Mouse (Mus musculus) G1E (cell line): ENCODE results near the gene Cpd. TPM values are rescaled to one million over a fixed set of nuclear protein-coding genes. Genes with fewer than 3 reads are reported as not detected.
A peak's percentile ranks its signal among the peaks of the same experiment; 100 is the strongest.

Source experiments
- ATAC-seq: 2 replicates; pipeline ENCODE4 v1.8.0; 2016; ENCODE audit warnings: mild to moderate bottlenecking; ENCODE audit not compliant: insufficient number of reproducible peaks, poor library complexity, low FRiP score, severe bottlenecking; ENCODE audit errors: extremely low read depth
- DNase-seq: peaks from one replicate; pipeline ENCODE4 v3.0.0; 2012; ENCODE audit warnings: low spot score
- H3K27me3 ChIP-seq: 2 replicates; pipeline ENCODE4 v1.6.1; 2012; ENCODE audit warnings: mild to moderate bottlenecking, low read length, inconsistent platforms; ENCODE audit not compliant: insufficient read depth
- H3K36me3 ChIP-seq: replicated peaks from 2 replicates; pipeline ENCODE3; 2012; ENCODE audit warnings: mild to moderate bottlenecking, inconsistent platforms
- H3K4me1 ChIP-seq: 2 replicates; pipeline ENCODE4 v1.6.1; 2012; ENCODE audit warnings: low read depth, low read length, inconsistent platforms, mixed read lengths; ENCODE audit not compliant: insufficient read depth
- H3K4me3 ChIP-seq: 2 replicates; pipeline ENCODE4 v1.5.1; 2012; ENCODE audit warnings: low read depth, mild to moderate bottlenecking, inconsistent platforms, low read length, moderate library complexity, mixed read lengths
- H3K9me3 ChIP-seq: replicated peaks from 2 replicates; pipeline ENCODE4 v1.6.1; 2012; ENCODE audit warnings: inconsistent platforms
- CTCF ChIP-seq: IDR thresholded peaks from 2 replicates; pipeline ENCODE4 v1.5.1; 2012; ENCODE audit warnings: low read depth, low read length, inconsistent platforms, mixed read lengths
- GATA1 ChIP-seq: IDR thresholded peaks from 2 replicates; pipeline ENCODE4 v1.6.1; 2012; ENCODE audit warnings: borderline replicate concordance, low read length, inconsistent platforms, mixed read lengths
- GATA2 ChIP-seq: IDR thresholded peaks from 2 replicates; pipeline ENCODE4 v1.6.1; 2012; ENCODE audit warnings: low read depth, low read length, inconsistent platforms, borderline replicate concordance
- POLR2AphosphoS5 ChIP-seq: IDR thresholded peaks from 2 replicates; pipeline ENCODE4 v1.6.1; 2012; ENCODE audit warnings: low read depth, low read length, inconsistent platforms; ENCODE audit not compliant: insufficient replicate concordance
- TAL1 ChIP-seq: conservative IDR thresholded peaks from 2 replicates; pipeline ENCODE4 v1.6.1; 2012; ENCODE audit warnings: low read depth, low read length, inconsistent platforms, mixed read lengths
- polyA plus RNA-seq: library from polyadenylated mRNA; stranded (reverse); fragments of >175 nt; gene quantifications from 2 replicates; pipeline ENCODE4 v1.2.3, GENCODE M21; 2012
- total RNA-seq, 2 experiments: library from RNA; stranded (forward) in 1 of 2; stranded (reverse) in 1 of 2; fragments of 200-1000 nt in 1 of 2; fragments of >200 nt in 1 of 2; fragmentation: Nextera tagmentation in 1 of 2; gene quantifications; 2 replicates each; pipeline ENCODE4 v1.2.3; 2014 to 2017

Gene Cpd
- total RNA-seq (2014; fragmentation: Nextera tagmentation): 421 and 456 TPM in 2 replicates
- 152 and 167 TPM in 2 replicates for total RNA-seq (2017)
- 49.7 and 52.1 TPM in 2 replicates for polyA plus RNA-seq

DNA sequence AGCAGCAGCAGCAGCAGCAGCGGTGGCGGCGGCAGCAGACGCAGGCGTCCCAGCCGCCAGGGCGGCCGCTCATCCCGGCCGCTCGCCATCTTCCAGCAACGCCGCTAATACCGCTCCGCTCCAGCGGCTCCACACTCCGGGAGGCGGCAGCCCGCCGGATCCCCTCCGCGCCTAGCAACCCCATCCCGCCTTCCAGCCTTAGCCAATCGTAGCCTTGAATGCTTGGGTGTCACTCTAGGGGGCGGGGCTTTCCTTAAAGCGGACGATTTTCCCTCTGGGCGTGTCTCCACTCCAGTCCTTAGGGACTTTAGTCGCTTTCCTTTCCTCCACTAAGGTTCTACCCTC lies at the start of gene Cpd:
Gene Cpd, minus strand, starts transcription at position 141 of the 345 bp plus-strand sequence.
- ATAC-seq (peak; percentile 91), DNase-seq (peak; percentile 93)
- H3K27me3 ChIP-seq: no peaks in the 10 kb centered on the region

DNA sequence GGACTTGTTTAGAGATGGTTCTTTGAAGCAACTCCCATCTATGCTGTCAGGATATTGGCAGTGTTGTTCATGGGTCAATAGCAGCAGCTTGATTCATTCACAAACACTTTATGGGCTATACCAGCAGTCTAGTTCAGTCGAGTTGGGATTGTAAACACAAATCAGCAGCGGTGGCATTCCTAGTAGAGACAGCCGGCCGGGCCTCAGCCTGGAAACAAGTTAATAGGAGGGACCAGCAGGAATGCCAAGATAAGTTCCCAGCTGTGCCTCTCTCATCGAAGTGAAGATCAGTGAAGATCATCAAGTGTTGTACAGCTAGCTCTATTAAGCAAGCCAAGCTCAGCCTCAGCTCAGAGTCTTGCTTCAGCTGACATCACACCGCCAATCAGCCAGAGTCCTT lies 49.5 kb upstream of the Cpd start:
- no peaks in the 10 kb centered on the region for H3K9me3 ChIP-seq
- H3K27me3 ChIP-seq: no peaks in the 10 kb centered on the region
- H3K4me3 ChIP-seq: no peak overlapping the region
- H3K36me3 ChIP-seq: no peaks in the 10 kb centered on the region
- DNase-seq: no peak
- peaks cover 52% of the 10 kb centered on the region for H3K4me1 ChIP-seq
- no peak for ATAC-seq
- TF ChIP-seq GATA2 (no peak), GATA1 (no peak), POLR2AphosphoS5 (no peak), CTCF (no peak), TAL1 (no peak)

More for the DNA sequence above, at the start of gene Cpd:
- Histone ChIP-seq H3K36me3 (peaks cover 20% of the 10 kb centered on the region), H3K4me3 (peak within 1 kb of the TSS; percentile 99), H3K4me1 (peaks cover 21% of the 10 kb centered on the region), H3K9me3 (peaks cover 5% of the 10 kb centered on the region; the same call in 1 of the 2 replicates)
- no peak for TF ChIP-seq GATA2
- no peak for TF ChIP-seq GATA1
- no peak for TF ChIP-seq CTCF
- no peak for TF ChIP-seq POLR2AphosphoS5
- no peak for TF ChIP-seq TAL1

DNA sequence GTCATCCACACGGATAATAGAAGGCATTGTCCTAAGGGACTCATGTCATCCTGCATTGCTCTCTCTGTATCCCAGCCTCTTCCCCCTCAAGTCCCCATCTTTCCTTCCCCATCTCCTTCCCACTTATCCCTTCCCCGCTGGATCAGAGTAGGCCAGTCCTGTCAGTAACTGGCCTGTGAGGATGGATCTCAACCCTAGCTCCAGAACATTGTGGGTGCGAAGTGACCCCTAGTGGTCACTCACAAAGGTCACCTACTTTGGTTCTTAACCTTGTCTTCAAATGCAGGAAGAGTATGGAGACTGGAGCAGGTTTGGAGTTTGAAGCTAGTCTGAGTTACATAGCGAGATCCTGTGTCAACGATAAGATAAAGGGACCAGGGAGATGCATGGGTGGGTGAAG lies 47.4 kb upstream of the Cpd start:
- peak; percentile 22 for DNase-seq
- Histone ChIP-seq H3K27me3 (no peaks in the 10 kb centered on the region), H3K4me1 (peaks cover 66% of the 10 kb centered on the region), H3K36me3 (no peaks in the 10 kb centered on the region), H3K9me3 (no peaks in the 10 kb centered on the region), H3K4me3 (no peak overlapping the region)
- TF ChIP-seq TAL1 (no peak), CTCF (peak; percentile 64; the same call in 1 of the 2 replicates)
- ATAC-seq: no peak

DNA sequence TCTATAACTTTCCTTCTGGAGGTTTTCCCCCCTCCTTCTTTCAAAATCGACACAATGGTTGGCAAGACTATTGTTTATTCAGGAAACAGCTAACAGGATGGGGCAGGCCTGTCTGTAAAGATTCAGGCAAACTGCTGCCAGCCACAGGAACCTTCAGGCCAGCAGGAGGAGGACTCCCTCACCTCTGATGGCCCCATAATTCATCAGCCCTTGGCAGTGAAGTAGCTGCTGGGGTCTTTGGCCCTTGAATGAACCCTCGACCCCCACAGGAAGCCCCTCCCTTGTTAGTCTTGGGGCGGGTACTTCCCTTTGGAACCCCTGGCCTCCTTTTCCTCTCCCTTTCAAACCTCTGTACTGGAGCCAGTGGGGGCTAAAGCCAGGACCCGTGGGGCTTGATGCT lies 46.8 kb upstream of the Cpd start:
- Histone ChIP-seq H3K4me1 (peaks cover 63% of the 10 kb centered on the region), H3K27me3 (no peaks in the 10 kb centered on the region), H3K4me3 (no peak overlapping the region), H3K36me3 (no peaks in the 10 kb centered on the region), H3K9me3 (no peaks in the 10 kb centered on the region)
- DNase-seq: no peak
- ATAC-seq: no peak
- TF ChIP-seq GATA2 (no peak), TAL1 (no peak), CTCF (no peak), POLR2AphosphoS5 (no peak), GATA1 (no peak)

DNA sequence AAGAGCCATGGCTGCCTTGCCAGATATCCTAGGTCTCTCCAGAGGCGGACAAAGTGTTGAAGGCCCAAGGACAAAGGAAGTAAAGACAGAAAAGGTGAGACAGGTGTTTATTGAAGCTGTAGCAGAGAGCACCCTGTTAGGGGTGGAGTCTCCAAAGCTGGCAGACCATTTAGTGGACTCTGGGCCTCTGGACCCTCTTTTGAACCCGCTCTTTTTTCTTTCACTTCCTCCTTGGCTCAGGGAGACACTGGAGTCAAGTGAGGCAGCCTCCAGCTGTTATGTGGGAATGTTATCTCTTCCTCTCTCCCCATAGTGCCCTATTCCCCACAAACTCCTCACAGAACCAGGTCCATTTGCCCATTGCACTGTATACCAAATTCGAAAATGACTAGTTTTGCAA lies 46.2 kb upstream of the Cpd start:
- H3K9me3 ChIP-seq: no peaks in the 10 kb centered on the region
- DNase-seq: no peak
- H3K36me3 ChIP-seq: no peaks in the 10 kb centered on the region
- no peak overlapping the region for H3K4me3 ChIP-seq
- TF ChIP-seq GATA1: no peak
- TF ChIP-seq POLR2AphosphoS5: no peak
- TF ChIP-seq CTCF: no peak
- no peak for TF ChIP-seq TAL1
- no peak for TF ChIP-seq GATA2
- no peaks in the 10 kb centered on the region for H3K27me3 ChIP-seq
- H3K4me1 ChIP-seq: peaks cover 58% of the 10 kb centered on the region
- no peak for ATAC-seq

DNA sequence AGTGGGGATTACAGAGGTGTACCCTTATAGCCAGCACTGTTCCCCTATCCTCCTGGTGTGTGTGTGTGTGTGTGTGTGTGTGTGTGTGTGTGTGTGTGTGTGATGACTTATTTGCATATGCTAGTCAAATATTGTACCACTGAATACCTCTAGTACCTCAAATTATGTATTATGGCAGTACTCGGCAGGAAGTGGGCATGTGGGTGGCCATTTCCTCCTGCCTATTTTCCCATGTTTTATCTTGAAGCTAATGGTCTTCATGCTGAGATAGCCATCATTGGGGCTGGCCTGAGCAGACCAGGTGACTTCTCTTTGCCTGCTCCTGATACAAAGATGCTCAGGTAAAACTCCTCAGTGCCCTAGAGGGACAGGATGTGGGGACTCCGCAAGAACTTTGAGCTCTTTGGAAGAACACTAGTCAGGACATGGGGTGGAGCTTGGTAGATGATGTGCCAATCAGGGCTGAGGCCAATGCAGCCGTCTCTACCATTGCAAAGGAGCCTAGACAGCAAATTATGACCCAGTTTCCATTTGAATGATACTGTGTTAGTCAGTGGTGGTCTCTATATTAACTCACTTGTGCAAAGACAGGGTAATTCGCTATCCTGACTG lies 45.0 kb upstream of the Cpd start:
- ATAC-seq (no peak), DNase-seq (no peak)
- Histone ChIP-seq H3K4me1 (peaks cover 53% of the 10 kb centered on the region), H3K36me3 (no peaks in the 10 kb centered on the region), H3K27me3 (no peaks in the 10 kb centered on the region), H3K4me3 (no peak overlapping the region), H3K9me3 (no peaks in the 10 kb centered on the region)
- TF ChIP-seq POLR2AphosphoS5 (no peak), GATA2 (no peak), TAL1 (no peak), CTCF (no peak)
